Mouse (Mus musculus) limb, embryonic 15.5 days (tissue): Measurements from ENCODE around the gene Soga1. TPM values are rescaled to one million over a fixed set of nuclear protein-coding genes. Genes with fewer than 3 reads are reported as not detected.

Experiments used
- ATAC-seq: fragments of 200-750 bp; cut with Nextera tagmentation; 2 replicates; pipeline ENCODE4 v1.8.0; 2017; ENCODE audit warnings: low read depth, moderate TSS enrichment; ENCODE audit not compliant: insufficient number of reproducible peaks, low FRiP score, low TSS enrichment
- H3K27ac ChIP-seq: fragments of 300-500 bp; sonication (generic); 2 replicates; pipeline ENCODE4 v1.5.1; 2015; ENCODE audit warnings: moderate library complexity, mild to moderate bottlenecking, inconsistent platforms
- H3K27me3 ChIP-seq: fragments of 300-500 bp; sonication (generic); 2 replicates; pipeline ENCODE4 v1.6.1; 2015; ENCODE audit warnings: inconsistent platforms
- H3K36me3 ChIP-seq: fragments of 300-500 bp; sonication (generic); 2 replicates; pipeline ENCODE4 v1.6.1; 2015; ENCODE audit warnings: inconsistent platforms
- H3K4me1 ChIP-seq: fragments of 300-500 bp; sonication (generic); 2 replicates; pipeline ENCODE4 v1.6.1; 2015; ENCODE audit warnings: inconsistent platforms
- H3K4me2 ChIP-seq: fragments of 300-500 bp; sonication (generic); 2 replicates; pipeline ENCODE4 v1.6.1; 2015; ENCODE audit warnings: mild to moderate bottlenecking, inconsistent platforms
- H3K4me3 ChIP-seq: fragments of 300-500 bp; sonication (generic); 2 replicates; pipeline ENCODE4 v1.5.1; 2015; ENCODE audit warnings: mild to moderate bottlenecking, inconsistent platforms
- H3K9ac ChIP-seq: fragments of 300-500 bp; sonication (generic); 2 replicates; pipeline ENCODE4 v1.6.1; 2015; ENCODE audit warnings: inconsistent platforms
- H3K9me3 ChIP-seq: fragments of 300-500 bp; sonication (generic); 2 replicates; pipeline ENCODE4 v1.6.1; 2016; ENCODE audit warnings: inconsistent platforms
- WGBS: fragments of 180-500 bp; shearing (Covaris S2); methylation state at CpG from one replicate; pipeline ENCODE4 v1.1.7; 2015; 5-methylcytosine and 5-hydroxymethylcytosine counted together
- polyA plus RNA-seq: library from polyadenylated mRNA; unstranded; fragments of >200 nt; fragmentation: Nextera tagmentation; extraction: Ambion mirVana; gene quantifications from 2 replicates; pipeline ENCODE4 v1.2.1, GENCODE M21; 2015

Gene Soga1
- polyA plus RNA-seq, 1 experiment from 2014 or later, result 2.9 TPM

GRCm38 (mm10) chr2:157046956-157047355 is 32.1 kb downstream of the Soga1 start:
- H3K9me3 ChIP-seq, result no peaks in the 10 kb centered on the region
- ATAC-seq, result no peak
- no peak overlapping the region for H3K4me2 ChIP-seq
- H3K9ac ChIP-seq, result no peak overlapping the region
- no peaks in the 10 kb centered on the region for H3K27me3 ChIP-seq
- peaks cover 57% of the 10 kb centered on the region for H3K36me3 ChIP-seq
- H3K4me3 ChIP-seq, result no peak overlapping the region
- H3K27ac ChIP-seq, result no peak overlapping the region
- H3K4me1 ChIP-seq, result peaks cover 21% of the 10 kb centered on the region
- WGBS, result 87% methylated on average over 5 of the region's 5 CpGs

- Histone ChIP-seq H3K36me3 (peaks cover 62% of the 10 kb centered on the region), H3K27ac (no peak overlapping the region), H3K9me3 (no peaks in the 10 kb centered on the region), H3K9ac (no peak overlapping the region), H3K4me3 (no peak overlapping the region), H3K4me1 (peaks cover 21% of the 10 kb centered on the region), H3K27me3 (no peaks in the 10 kb centered on the region), H3K4me2 (no peak overlapping the region)
- ATAC-seq, result no peak
- 73% methylated on average over 2 of the region's 2 CpGs for WGBS
Observed at GRCm38 (mm10) chr2:157045932-157046331, 33.1 kb downstream of the Soga1 start.

GRCm38 (mm10) chr2:157043987-157044386 is 35.1 kb downstream of the Soga1 start:
- ATAC-seq, result no peak
- Histone ChIP-seq H3K9ac (no peak overlapping the region), H3K9me3 (no peaks in the 10 kb centered on the region), H3K4me1 (peaks cover 17% of the 10 kb centered on the region), H3K27me3 (no peaks in the 10 kb centered on the region), H3K36me3 (peaks cover 66% of the 10 kb centered on the region), H3K27ac (no peak overlapping the region), H3K4me3 (no peak overlapping the region), H3K4me2 (no peak overlapping the region)

GRCm38 (mm10) chr2:157043556-157043955 is 35.5 kb downstream of the Soga1 start:
- ATAC-seq, result no peak
- peaks cover 13% of the 10 kb centered on the region for H3K4me1 ChIP-seq
- 70% methylated on average over 8 of the region's 8 CpGs for WGBS
- no peaks in the 10 kb centered on the region for H3K9me3 ChIP-seq
- H3K27me3 ChIP-seq, result no peaks in the 10 kb centered on the region
- H3K27ac ChIP-seq, result no peak overlapping the region
- no peak overlapping the region for H3K4me3 ChIP-seq
- H3K9ac ChIP-seq, result no peak overlapping the region
- H3K36me3 ChIP-seq, result peaks cover 69% of the 10 kb centered on the region
- no peak overlapping the region for H3K4me2 ChIP-seq

GRCm38 (mm10) chr2:157041421-157041820 is 37.6 kb downstream of the Soga1 start:
- no peak for ATAC-seq
- no peak overlapping the region for H3K4me2 ChIP-seq
- H3K9ac ChIP-seq, result no peak overlapping the region
- WGBS, result 87% methylated on average over 7 of the region's 7 CpGs
- peaks cover 84% of the 10 kb centered on the region for H3K36me3 ChIP-seq
- no peak overlapping the region for H3K27ac ChIP-seq
- H3K27me3 ChIP-seq, result no peaks in the 10 kb centered on the region
- H3K4me3 ChIP-seq, result no peak overlapping the region
- H3K4me1 ChIP-seq, result no peaks in the 10 kb centered on the region; the same call in 1 of the 2 replicates
- H3K9me3 ChIP-seq, result no peaks in the 10 kb centered on the region

GRCm38 (mm10) chr2:157040649-157041046 is 38.4 kb downstream of the Soga1 start:
- Histone ChIP-seq H3K27ac (no peak overlapping the region), H3K27me3 (no peaks in the 10 kb centered on the region), H3K9ac (no peak overlapping the region), H3K4me2 (no peak overlapping the region), H3K4me1 (no peaks in the 10 kb centered on the region), H3K4me3 (no peak overlapping the region), H3K9me3 (no peaks in the 10 kb centered on the region), H3K36me3 (peaks cover 81% of the 10 kb centered on the region)
- 86% methylated on average over 17 of the region's 17 CpGs for WGBS
- no peak for ATAC-seq

- no peak overlapping the region for H3K9ac ChIP-seq
- H3K36me3 ChIP-seq, result peaks cover 81% of the 10 kb centered on the region
- no peak overlapping the region for H3K4me2 ChIP-seq
- no peaks in the 10 kb centered on the region for H3K9me3 ChIP-seq
- H3K27me3 ChIP-seq, result no peaks in the 10 kb centered on the region
- no peak overlapping the region for H3K4me3 ChIP-seq
- no peak; the same call in 1 of the 2 replicates for ATAC-seq
- no peaks in the 10 kb centered on the region for H3K4me1 ChIP-seq
- 89% methylated on average over 47 of the region's 50 CpGs for WGBS
- H3K27ac ChIP-seq, result no peak overlapping the region
Observed at GRCm38 (mm10) chr2:157039900-157040648, 39.0 kb downstream of the Soga1 start.

- no peak overlapping the region for H3K4me3 ChIP-seq
- H3K9ac ChIP-seq, result no peak overlapping the region
- WGBS, result 85% methylated on average over 9 of the region's 9 CpGs
- H3K36me3 ChIP-seq, result peaks cover 85% of the 10 kb centered on the region
- no peak overlapping the region for H3K27ac ChIP-seq
- no peaks in the 10 kb centered on the region for H3K4me1 ChIP-seq
- H3K9me3 ChIP-seq, result no peaks in the 10 kb centered on the region
- no peaks in the 10 kb centered on the region for H3K27me3 ChIP-seq
- ATAC-seq, result no peak
- no peak overlapping the region for H3K4me2 ChIP-seq
Observed at GRCm38 (mm10) chr2:157037303-157037702, 41.8 kb downstream of the Soga1 start.

- Histone ChIP-seq H3K27ac (no peak overlapping the region), H3K4me1 (no peaks in the 10 kb centered on the region), H3K9me3 (no peaks in the 10 kb centered on the region), H3K36me3 (peaks cover 85% of the 10 kb centered on the region), H3K4me2 (no peak overlapping the region), H3K4me3 (no peak overlapping the region), H3K9ac (no peak overlapping the region), H3K27me3 (no peaks in the 10 kb centered on the region)
- no peak for ATAC-seq
- WGBS, result 94% methylated on average over 8 of the region's 8 CpGs
Observed at GRCm38 (mm10) chr2:157036400-157036799, 42.7 kb downstream of the Soga1 start.

- H3K4me1 ChIP-seq, result no peaks in the 10 kb centered on the region
- H3K27ac ChIP-seq, result no peak overlapping the region
- ATAC-seq, result no peak
- peaks cover 82% of the 10 kb centered on the region for H3K36me3 ChIP-seq
- H3K9ac ChIP-seq, result no peak overlapping the region
- no peaks in the 10 kb centered on the region for H3K9me3 ChIP-seq
- no peaks in the 10 kb centered on the region for H3K27me3 ChIP-seq
- 75% methylated on average over 7 of the region's 7 CpGs for WGBS
- H3K4me2 ChIP-seq, result no peak overlapping the region
- H3K4me3 ChIP-seq, result no peak overlapping the region
Observed at GRCm38 (mm10) chr2:157035371-157035770, 43.7 kb downstream of the Soga1 start.

GRCm38 (mm10) chr2:157030804-157031203 is 48.2 kb downstream of the Soga1 start:
- Histone ChIP-seq H3K4me2 (no peak overlapping the region), H3K4me1 (no peaks in the 10 kb centered on the region), H3K27ac (no peak overlapping the region), H3K9me3 (0 out of 2 replicates have a peak, but pooled peaks cover 3% of the 10 kb centered on the region), H3K4me3 (no peak overlapping the region), H3K27me3 (no peaks in the 10 kb centered on the region), H3K36me3 (peaks cover 87% of the 10 kb centered on the region), H3K9ac (no peak overlapping the region)
- ATAC-seq, result no peak
- 47% methylated on average over 9 of the region's 9 CpGs for WGBS

GRCm38 (mm10) chr2:157028261-157028660 is 50.8 kb downstream of the Soga1 start:
- Histone ChIP-seq H3K4me3 (no peak overlapping the region), H3K36me3 (peaks cover 93% of the 10 kb centered on the region), H3K27ac (no peak overlapping the region), H3K9me3 (0 out of 2 replicates have a peak, but pooled peaks cover 3% of the 10 kb centered on the region), H3K4me2 (no peak overlapping the region), H3K4me1 (no peaks in the 10 kb centered on the region), H3K9ac (no peak overlapping the region), H3K27me3 (no peaks in the 10 kb centered on the region)
- ATAC-seq, result no peak
- 93% methylated on average over 4 of the region's 4 CpGs for WGBS
